Mouse (Mus musculus) layer of hippocampus, postnatal 10 days (tissue): Measurements from ENCODE around the gene 4632433K11Rik. TPM values are rescaled to one million over a fixed set of nuclear protein-coding genes. Genes with fewer than 3 reads are reported as not detected.

Experiments used
- total RNA-seq, 2 experiments: library from RNA; stranded (reverse); gene quantifications; 2 replicates each; pipeline ENCODE4 v1.2.3; 2021

The 4632433K11Rik gene
- total RNA-seq, 2 experiments from 2014 or later, result not detected

Other genes with a start within 250 kb of the 4632433K11Rik start
- gene Tmem238, start 244.5 kb upstream of the 4632433K11Rik start, total RNA-seq, result 1 to 10 TPM; 4.3 to 5.4 TPM
- gene Rpl28, start 241.2 kb upstream of the 4632433K11Rik start, total RNA-seq, result 100 to 1,000 TPM; 540 to 663 TPM
- gene Ube2s, start 221.5 kb upstream of the 4632433K11Rik start, total RNA-seq, result 100 to 1,000 TPM; 129 to 166 TPM
- 100 to 1,000 TPM; 107 to 116 TPM for gene Shisa7, start 189.4 kb upstream of the 4632433K11Rik start, total RNA-seq
- 1 to 10 TPM; 3.0 to 4.3 TPM for gene Isoc2b, start 163.9 kb upstream of the 4632433K11Rik start, total RNA-seq
- gene Isoc2a, start 157.0 kb upstream of the 4632433K11Rik start, total RNA-seq, result 1 to 10 TPM; 7.2 to 8.2 TPM
- under 1 TPM in 1 of 2 experiments, not detected in 1; 0.45 TPM for gene Gm36210, start 127.6 kb upstream of the 4632433K11Rik start, total RNA-seq
- gene Zfp628, start 118.9 kb upstream of the 4632433K11Rik start, total RNA-seq, result 10 to 100 TPM; 14.3 TPM
- 10 to 100 TPM; 57.9 to 67.4 TPM for gene Nat14, start 112.1 kb upstream of the 4632433K11Rik start, total RNA-seq
- gene Ssc5d, start 108.3 kb upstream of the 4632433K11Rik start, total RNA-seq, result 1 to 10 TPM; 2.9 to 3.0 TPM
- not detected for gene Sbk2, start 69.7 kb upstream of the 4632433K11Rik start, total RNA-seq
- gene Sbk3, start 63.0 kb upstream of the 4632433K11Rik start, total RNA-seq, result under 1 TPM; 0.40 to 0.57 TPM
- gene Zfp579, start 38.0 kb upstream of the 4632433K11Rik start, total RNA-seq, result 10 to 100 TPM; 38.2 to 46.0 TPM
- gene Zfp524, start 19.7 kb upstream of the 4632433K11Rik start, total RNA-seq, result 1 to 10 TPM; 4.5 TPM
- gene Fiz1, start 19.4 kb upstream of the 4632433K11Rik start, total RNA-seq, result 10 to 100 TPM; 22.2 to 23.4 TPM
- not detected for gene Gm44973, start 18.6 kb upstream of the 4632433K11Rik start, total RNA-seq
- 10 to 100 TPM; 36.4 TPM for gene Zfp865, start 13.7 kb upstream of the 4632433K11Rik start, total RNA-seq
- 10 to 100 TPM; 59.9 to 60.2 TPM for gene Ccdc106, start 13.6 kb upstream of the 4632433K11Rik start, total RNA-seq
- gene Zfp784, start 4.3 kb downstream of the 4632433K11Rik start, total RNA-seq, result 1 to 10 TPM; 5.4 to 5.8 TPM
- gene Zfp580, start 17.4 kb downstream of the 4632433K11Rik start, total RNA-seq, result 10 to 100 TPM; 74.9 to 80.4 TPM
- 100 to 1,000 TPM; 174 to 184 TPM for gene U2af2, start 28.0 kb downstream of the 4632433K11Rik start, total RNA-seq
- gene Epn1, start 46.1 kb downstream of the 4632433K11Rik start, total RNA-seq, result 100 to 1,000 TPM; 402 to 408 TPM
- gene Rfpl4, start 82.8 kb downstream of the 4632433K11Rik start, total RNA-seq, result not detected
- not detected for gene Rasl2-9, start 91.8 kb downstream of the 4632433K11Rik start, total RNA-seq
- gene Vmn1r55, start 115.6 kb downstream of the 4632433K11Rik start, total RNA-seq, result not detected
- gene Vmn1r56, start 162.6 kb downstream of the 4632433K11Rik start, total RNA-seq, result not detected
- gene Vmn1r57, start 184.4 kb downstream of the 4632433K11Rik start, total RNA-seq, result not detected